Mouse (Mus musculus) stomach, postnatal 0 days (tissue): ENCODE measurements around the gene Hnrnpa1. TPM values are rescaled to one million over a fixed set of nuclear protein-coding genes. Genes with fewer than 3 reads are reported as not detected.

Experiments
- ATAC-seq: fragments of 200-750 bp; cut with Nextera tagmentation; 2 replicates; pipeline ENCODE4 v1.8.0; 2017; ENCODE audit not compliant: low FRiP score, low TSS enrichment
- DNase-seq: peaks from one replicate; pipeline ENCODE4 v3.0.0-alpha.2; 2016; ENCODE audit warnings: low spot score
- H3K27ac ChIP-seq: fragments of 300-500 bp; sonication (generic); replicated peaks from 2 replicates; pipeline ENCODE4 v1.5.1; 2014; ENCODE audit warnings: mild to moderate bottlenecking, control low read depth
- H3K27me3 ChIP-seq: fragments of 300-500 bp; sonication (generic); 2 replicates; pipeline ENCODE4 v1.6.1; 2014; ENCODE audit warnings: low read length; ENCODE audit not compliant: control insufficient read depth, insufficient read depth
- H3K36me3 ChIP-seq: fragments of 300-500 bp; sonication (generic); 2 replicates; pipeline ENCODE4 v1.6.1; 2014; ENCODE audit warnings: low read length, mixed read lengths; ENCODE audit not compliant: control insufficient read depth, insufficient read depth
- H3K4me1 ChIP-seq: fragments of 300-500 bp; sonication (generic); replicated peaks from 2 replicates; pipeline ENCODE4 v1.6.1; 2014; ENCODE audit warnings: antibody characterized with exemption; ENCODE audit not compliant: control insufficient read depth, insufficient read depth
- H3K4me2 ChIP-seq: fragments of 300-500 bp; sonication (generic); replicated peaks from 2 replicates; pipeline ENCODE4 v1.6.1; 2014; ENCODE audit warnings: low read depth, mild to moderate bottlenecking, control low read depth, moderate library complexity
- H3K4me3 ChIP-seq: fragments of 300-500 bp; sonication (generic); 2 replicates; pipeline ENCODE4 v1.5.1; 2014; ENCODE audit warnings: low read depth, low read length, control low read depth
- H3K9ac ChIP-seq: fragments of 300-500 bp; sonication (generic); 2 replicates; pipeline ENCODE4 v1.6.1; 2014; ENCODE audit warnings: mild to moderate bottlenecking, low read length, control low read depth, mixed read lengths
- H3K9me3 ChIP-seq: fragments of 300-500 bp; sonication (generic); 2 replicates; pipeline ENCODE4 v1.6.1; 2016; ENCODE audit warnings: low read length; ENCODE audit not compliant: control insufficient read depth
- CTCF ChIP-seq: IDR thresholded peaks from 2 replicates; pipeline ENCODE4 v1.5.1; 2016; ENCODE audit warnings: antibody characterized with exemption, low read depth, mild to moderate bottlenecking, moderate library complexity
- EP300 ChIP-seq: optimal IDR thresholded peaks from 2 replicates; pipeline ENCODE3; 2016; ENCODE audit warnings: antibody characterized with exemption
- WGBS: fragments of 180-500 bp; shearing (Covaris S2); extraction: QIAGEN DNeasy Blood & Tissue Kit; methylation state at CpG from one replicate; pipeline ENCODE4 v1.1.7; 2014; 5-methylcytosine and 5-hydroxymethylcytosine counted together
- polyA plus RNA-seq: library from polyadenylated mRNA; unstranded; fragments of >200 nt; fragmentation: Nextera tagmentation; extraction: Ambion mirVana; gene quantifications from 2 replicates; pipeline ENCODE4 v1.2.1, GENCODE M21; 2015

The Hnrnpa1 gene
- polyA plus RNA-seq, 1 experiment from 2014 or later: 251 TPM

- H3K9ac ChIP-seq: no peak within 1 kb of the TSS
- H3K4me1 ChIP-seq: peaks cover 6% of the 10 kb centered on the region; the same call in 1 of the 2 replicates
- H3K27ac ChIP-seq: no peak within 1 kb of the TSS
- H3K27me3 ChIP-seq: no peaks in the 10 kb centered on the region
- H3K36me3 ChIP-seq: no peaks in the 10 kb centered on the region
- H3K4me3 ChIP-seq: peak within 1 kb of the TSS; percentile 17
- peak within 1 kb of the TSS; percentile 46 for H3K4me2 ChIP-seq
- ATAC-seq (peak; percentile 96), DNase-seq (peak; percentile 90)
- no peaks in the 10 kb centered on the region for H3K9me3 ChIP-seq
- 11% methylated on average over 15 of the region's 15 CpGs for WGBS
- no peak; the same call in 1 of the 2 replicates for TF ChIP-seq CTCF
- TF ChIP-seq EP300: no peak
These were observed 17.8 kb downstream of the Hnrnpa1 start, which contains the start of gene Nfe2 for GRCm38 (mm10) chr15:103257790-103258728. Gene Nfe2, minus strand, starts transcription at chr15:103258403.

GRCm38 (mm10) chr15:103259162-103259561 is 18.9 kb downstream of the Hnrnpa1 start:
- WGBS: 76% methylated on average over 5 of the region's 5 CpGs
- Histone ChIP-seq H3K9ac (no peak overlapping the region), H3K9me3 (no peaks in the 10 kb centered on the region), H3K4me1 (peaks cover 6% of the 10 kb centered on the region; the same call in 1 of the 2 replicates), H3K4me2 (no peak overlapping the region), H3K36me3 (no peaks in the 10 kb centered on the region), H3K27me3 (no peaks in the 10 kb centered on the region), H3K4me3 (no peak overlapping the region), H3K27ac (no peak overlapping the region)
- no peak for ATAC-seq
- no peak for DNase-seq
- TF ChIP-seq EP300 (no peak), CTCF (no peak)

GRCm38 (mm10) chr15:103259989-103260388 is 19.8 kb downstream of the Hnrnpa1 start:
- ATAC-seq (no peak), DNase-seq (no peak)
- no peak overlapping the region for H3K9ac ChIP-seq
- no peak overlapping the region for H3K4me3 ChIP-seq
- H3K9me3 ChIP-seq: no peaks in the 10 kb centered on the region
- no peaks in the 10 kb centered on the region for H3K27me3 ChIP-seq
- peaks cover 3% of the 10 kb centered on the region; the same call in 1 of the 2 replicates for H3K4me1 ChIP-seq
- H3K36me3 ChIP-seq: no peaks in the 10 kb centered on the region
- TF ChIP-seq CTCF: no peak
- no peak for TF ChIP-seq EP300
- H3K27ac ChIP-seq: no peak overlapping the region
- no peak overlapping the region for H3K4me2 ChIP-seq
- 32% methylated on average over 1 of the region's 1 CpGs for WGBS

GRCm38 (mm10) chr15:103264794-103265193 is 24.6 kb downstream of the Hnrnpa1 start:
- no peaks in the 10 kb centered on the region for H3K36me3 ChIP-seq
- DNase-seq (no peak), ATAC-seq (no peak)
- 83% methylated on average over 2 of the region's 2 CpGs for WGBS
- H3K9ac ChIP-seq: no peak overlapping the region
- TF ChIP-seq EP300 (no peak), CTCF (no peak)
- no peak overlapping the region for H3K4me2 ChIP-seq
- H3K27me3 ChIP-seq: no peaks in the 10 kb centered on the region
- no peaks in the 10 kb centered on the region for H3K4me1 ChIP-seq
- no peaks in the 10 kb centered on the region for H3K9me3 ChIP-seq
- H3K27ac ChIP-seq: no peak overlapping the region
- no peak overlapping the region for H3K4me3 ChIP-seq

- DNase-seq: no peak
- 75% methylated on average over 4 of the region's 4 CpGs for WGBS
- Histone ChIP-seq H3K27me3 (no peaks in the 10 kb centered on the region), H3K36me3 (no peaks in the 10 kb centered on the region), H3K27ac (no peak overlapping the region), H3K9ac (no peak overlapping the region), H3K4me2 (no peak overlapping the region), H3K9me3 (no peaks in the 10 kb centered on the region), H3K4me1 (no peaks in the 10 kb centered on the region), H3K4me3 (no peak overlapping the region)
- TF ChIP-seq CTCF: no peak
- no peak for TF ChIP-seq EP300
- ATAC-seq: no peak
These were observed 28.7 kb downstream of the Hnrnpa1 start for GRCm38 (mm10) chr15:103268903-103269302.
